Mouse (Mus musculus): Measurements from ENCODE around the gene Usp50.

Gene Usp50

DNA sequence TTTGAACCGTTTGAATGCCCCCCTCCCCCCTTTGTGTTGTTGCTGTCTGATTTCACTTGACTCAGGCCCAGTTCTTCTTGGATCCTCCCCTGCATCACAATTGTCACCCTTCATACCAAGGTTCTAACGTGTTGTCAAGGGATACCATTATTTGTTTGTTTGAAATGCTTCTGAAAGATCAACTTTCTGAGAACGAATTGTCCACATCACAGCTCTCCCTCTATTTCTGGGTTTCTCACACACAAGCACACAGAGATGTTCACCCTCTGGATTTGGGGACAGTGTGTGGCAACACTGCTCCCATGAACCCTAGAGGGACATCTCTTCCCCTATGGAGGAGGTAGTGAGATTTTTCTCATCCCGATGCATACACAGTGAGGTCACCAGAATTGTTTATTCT, at the start of gene Usp50:
Gene Usp50 (minus strand): TSS at position 101 of the 400 bp plus-strand sequence.
- no peak for DNase-seq (ENCODE audit: low read depth, low spot score)

DNA sequence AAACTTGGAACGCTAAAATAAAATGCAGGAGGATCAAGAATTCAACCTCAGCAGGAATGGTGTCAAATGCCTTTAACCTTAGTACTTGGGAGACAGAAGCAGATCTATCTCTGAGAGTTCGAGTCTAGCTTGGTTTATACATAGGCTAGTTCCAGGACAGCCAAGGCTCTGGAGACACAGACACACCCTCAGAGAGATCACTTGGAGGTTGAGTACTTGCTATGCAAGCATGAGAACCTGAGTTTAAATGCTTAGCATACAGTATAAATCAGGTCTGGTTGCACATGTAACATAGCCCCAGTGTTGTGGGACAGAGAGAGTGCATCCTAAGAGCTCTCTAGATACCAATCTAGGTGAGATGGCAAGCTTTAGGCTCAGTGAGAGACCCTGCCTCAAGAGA, 34.1 kb upstream of the Usp50 start:
- no peak for DNase-seq (ENCODE audit: low read depth, low spot score)

GRCm38 (mm10) chr2:126816644-126817347, 33.5 kb upstream of the Usp50 start:
- no peak for DNase-seq (ENCODE audit: low read depth, low spot score)

DNA sequence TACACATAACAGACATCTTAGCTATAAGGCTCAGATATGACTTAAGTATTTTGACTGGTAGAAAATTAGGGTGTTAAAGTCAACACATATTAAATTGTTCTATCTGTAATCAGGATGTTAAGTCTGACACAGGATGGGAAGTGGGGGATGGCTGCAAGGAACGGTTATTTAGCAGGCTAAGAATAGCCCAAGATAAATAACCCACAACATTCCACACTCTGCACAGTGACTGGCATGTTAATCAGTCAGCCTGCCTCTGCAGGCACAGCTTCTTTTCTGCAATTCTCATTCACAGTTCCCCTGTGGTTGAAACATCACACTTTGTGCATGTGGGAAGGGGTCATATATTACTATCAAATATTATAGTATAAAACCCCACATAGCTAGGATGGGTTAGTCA, 32.6 kb upstream of the Usp50 start:
- peak; percentile 20 for DNase-seq (ENCODE audit: low read depth, low spot score)

DNA sequence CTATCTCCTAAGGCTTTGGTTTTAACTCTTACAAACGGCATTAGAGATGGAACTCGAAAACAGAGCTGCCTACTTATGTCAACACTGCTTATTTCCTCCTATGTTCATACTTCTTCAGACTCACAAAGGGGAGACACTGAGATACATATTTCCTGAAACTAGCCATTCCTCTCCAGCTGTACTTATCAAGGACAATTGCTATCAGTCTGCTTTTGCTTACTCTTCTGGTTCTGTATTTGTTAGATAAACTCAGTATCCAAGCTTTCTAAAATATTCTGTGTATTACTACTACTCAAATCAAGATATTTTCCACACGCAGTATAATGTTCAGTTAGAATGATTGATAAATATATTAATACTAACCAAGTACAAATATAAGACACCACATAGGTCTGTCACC, 18.7 kb upstream of the Usp50 start:
- DNase-seq (ENCODE audit: low read depth, low spot score) = no peak

GRCm38 (mm10) chr2:126798455-126798854, 15.2 kb upstream of the Usp50 start:
- no peak for DNase-seq (ENCODE audit: low read depth, low spot score)

DNA sequence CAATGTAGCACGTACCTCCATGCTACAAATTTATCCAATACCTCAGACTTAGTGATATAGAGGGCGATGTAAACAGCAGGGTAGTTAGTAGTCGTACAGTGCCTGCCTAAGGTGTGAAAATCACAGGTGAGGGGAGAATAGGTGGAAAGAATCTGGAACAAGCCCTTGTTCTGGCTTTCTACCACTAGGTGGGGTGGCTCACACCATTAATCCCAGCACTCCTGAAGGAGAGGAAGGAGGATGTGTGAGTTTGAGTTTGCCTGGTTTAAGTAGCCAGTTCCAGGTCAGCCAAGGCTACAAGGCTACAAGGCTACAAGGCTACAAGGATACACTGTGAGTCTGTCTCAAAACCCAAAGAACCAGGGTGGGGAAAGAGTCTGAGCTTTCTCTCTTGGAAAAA, 12.4 kb upstream of the Usp50 start:
- peak; percentile 35 for DNase-seq (ENCODE audit: low read depth, low spot score)

DNA sequence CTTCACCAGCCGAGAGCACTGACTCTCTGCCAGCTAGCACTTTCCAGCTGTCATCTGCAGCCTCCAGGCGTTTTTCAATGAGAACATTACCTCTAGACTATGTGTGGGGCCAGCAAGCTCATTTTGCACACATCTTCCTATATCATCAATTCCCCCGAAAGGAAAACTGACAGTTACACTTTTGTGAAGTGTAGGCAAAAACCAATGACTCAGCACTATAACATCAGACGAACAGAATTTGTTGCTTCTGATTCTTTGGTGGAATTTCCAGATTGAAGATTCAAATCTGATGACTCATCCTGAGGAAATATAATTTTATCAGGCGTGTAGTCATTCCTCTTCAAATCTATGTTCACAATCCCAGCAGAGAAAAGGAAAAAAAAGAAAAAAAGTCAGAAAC, 9.3 kb upstream of the Usp50 start:
- DNase-seq (ENCODE audit: low read depth, low spot score) = peak; percentile 56

DNA sequence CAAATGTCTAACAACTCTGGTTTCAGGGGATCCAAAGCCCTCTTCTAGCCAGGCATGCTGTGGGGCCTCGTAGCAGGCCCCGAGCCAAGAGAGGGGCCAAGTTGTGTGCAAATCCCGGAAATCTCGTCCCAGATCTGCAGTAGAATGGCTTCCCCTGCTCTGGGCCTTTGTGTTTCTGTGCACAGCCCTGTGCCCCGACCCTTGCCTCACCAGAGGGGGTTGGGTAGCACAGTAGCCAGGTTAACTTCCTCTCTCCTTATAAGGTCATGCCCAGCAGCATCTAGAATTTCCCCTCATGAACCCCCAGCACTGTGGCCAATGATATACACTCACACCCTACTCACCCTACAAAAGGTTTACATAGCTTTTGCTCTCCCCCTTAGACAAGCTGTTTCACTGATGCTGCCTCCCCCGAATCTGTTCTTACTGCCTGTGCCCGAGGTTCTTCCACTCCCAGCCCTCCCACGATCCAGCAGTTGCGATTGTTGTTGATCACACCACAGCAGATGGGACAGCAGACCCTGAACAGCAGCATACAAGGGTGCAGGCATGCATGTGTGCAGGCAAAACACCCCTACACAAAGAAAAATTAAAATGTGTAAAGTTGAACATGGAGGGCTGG, 4.6 kb upstream of the Usp50 start:
- peak; percentile 84 for DNase-seq (ENCODE audit: low read depth, low spot score)

DNA sequence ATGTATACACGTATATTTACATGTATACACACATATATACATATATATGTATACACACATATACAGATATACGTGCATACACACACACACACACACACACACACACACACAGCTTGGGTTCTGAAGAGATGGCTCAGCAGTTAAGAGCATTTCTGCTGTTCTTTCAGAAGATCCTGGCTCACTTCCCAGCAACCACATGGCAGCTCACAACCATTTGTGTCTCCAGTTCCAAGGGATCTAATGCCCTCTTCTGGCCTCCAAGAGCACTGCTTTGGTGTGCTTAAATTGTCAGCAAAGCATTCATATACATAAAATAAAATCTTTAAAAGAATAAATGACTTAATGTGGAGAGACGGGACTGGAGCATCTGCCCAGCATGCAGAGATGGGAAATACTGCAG, 837 bp downstream of the Usp50 start:
- DNase-seq (ENCODE audit: low read depth, low spot score) = peak; percentile 95

- DNase-seq (ENCODE audit: low read depth, low spot score) = no peak
Measured at GRCm38 (mm10) chr2:126781478-126781877, 1.8 kb downstream of the Usp50 start.

- DNase-seq (ENCODE audit: low read depth, low spot score) = no peak
Measured at GRCm38 (mm10) chr2:126780286-126780685, 3.0 kb downstream of the Usp50 start.

DNA sequence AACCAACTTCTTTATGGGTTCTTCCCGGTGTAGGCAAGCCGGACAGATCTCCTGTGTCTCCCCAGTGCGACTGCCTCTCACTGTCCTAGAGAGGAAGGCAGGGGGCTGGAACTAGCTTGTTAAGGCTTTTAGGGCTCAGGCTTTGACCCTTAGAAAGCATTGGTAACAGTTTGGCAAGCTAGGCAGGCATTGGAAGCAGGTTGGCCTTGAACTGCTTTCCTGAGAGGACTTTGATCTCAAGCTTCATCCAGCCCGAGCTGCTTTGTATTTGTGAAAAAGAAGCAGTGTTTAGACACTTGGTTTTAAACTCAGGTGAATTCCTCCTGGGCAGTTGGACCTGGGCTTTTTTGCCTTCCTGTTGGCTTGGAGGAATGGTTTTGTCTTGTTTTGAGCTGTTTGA, 4.5 kb downstream of the Usp50 start:
- DNase-seq (ENCODE audit: low read depth, low spot score) = no peak

DNA sequence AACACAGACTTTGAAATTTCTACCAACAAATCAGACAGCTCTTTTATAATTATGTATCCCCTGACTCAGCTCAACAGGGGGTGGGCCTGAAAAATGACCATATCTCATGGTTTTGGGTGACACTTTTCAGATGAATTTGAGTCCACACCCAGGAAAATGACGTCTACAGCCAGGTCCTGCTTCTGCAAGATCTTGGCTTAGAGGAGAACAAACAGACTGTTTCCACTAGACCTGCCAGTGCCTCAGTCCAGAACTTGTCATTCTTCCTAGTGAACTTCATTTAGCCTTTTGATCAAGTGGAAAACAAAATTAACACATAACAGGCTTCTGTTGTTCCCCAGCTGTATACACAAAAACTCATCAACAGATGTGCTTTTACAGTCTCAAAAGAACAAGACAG, 6.9 kb downstream of the Usp50 start:
- DNase-seq (ENCODE audit: low read depth, low spot score) = no peak

DNA sequence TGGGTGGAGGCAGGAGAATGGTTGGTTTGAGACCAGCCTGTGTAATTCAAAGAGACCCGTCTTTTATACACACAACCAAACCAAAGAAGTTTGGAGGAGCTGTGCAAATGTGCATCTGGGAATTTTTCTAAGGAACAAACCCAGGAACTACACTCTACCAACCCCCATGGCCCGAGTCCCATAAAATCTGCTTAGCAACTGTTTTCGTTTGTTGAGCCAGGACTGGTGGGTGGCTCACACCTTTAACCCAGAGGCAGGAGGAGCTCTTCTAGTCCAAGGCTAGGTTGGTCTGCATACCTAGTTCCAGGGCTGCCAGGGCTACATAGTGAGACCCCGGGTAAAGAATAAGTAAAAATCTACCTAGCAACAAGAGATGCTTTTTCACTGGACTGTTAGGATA, 7.3 kb downstream of the Usp50 start:
- DNase-seq (ENCODE audit: low read depth, low spot score) = no peak

GRCm38 (mm10) chr2:126772217-126772616, 11.1 kb downstream of the Usp50 start:
- no peak for DNase-seq (ENCODE audit: low read depth, low spot score)

DNA sequence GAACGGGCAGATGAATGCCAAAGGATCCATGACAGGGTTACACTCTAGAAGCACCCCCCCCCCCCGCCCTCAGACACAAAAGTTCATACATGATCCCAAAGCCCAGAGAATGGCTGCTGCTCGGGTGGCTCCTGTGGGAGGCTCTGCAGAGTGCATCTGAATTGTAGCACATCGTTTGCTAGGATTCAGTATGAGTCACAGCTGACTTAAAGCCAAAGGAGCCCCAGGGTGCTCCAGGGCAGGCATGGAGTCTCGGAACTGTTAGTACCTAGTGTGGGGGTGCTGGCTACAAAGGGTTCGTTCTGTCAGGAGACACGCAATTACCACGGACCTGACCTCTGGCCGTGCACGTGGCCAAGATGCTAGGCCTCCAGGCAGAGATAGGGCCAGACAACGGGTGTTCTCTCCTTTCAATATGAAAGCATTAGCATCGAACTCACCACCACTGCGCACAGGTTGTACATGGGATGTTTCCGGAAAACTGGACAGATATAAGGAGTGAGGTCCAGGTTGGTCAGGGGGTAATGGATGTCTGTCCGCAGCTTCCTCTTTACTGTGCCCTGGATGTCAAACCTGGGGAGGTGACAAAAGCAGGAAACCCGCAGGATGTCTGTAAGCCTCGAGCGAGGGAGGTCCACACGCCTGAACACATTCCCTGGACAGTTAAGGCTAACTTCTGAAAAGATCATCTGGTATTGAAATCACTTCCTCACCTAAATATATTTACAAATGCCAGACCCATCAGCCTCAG, 13.7 kb downstream of the Usp50 start:
- peak; percentile 60 for DNase-seq (ENCODE audit: low read depth, low spot score)

- no peak for DNase-seq (ENCODE audit: low read depth, low spot score)
Measured at GRCm38 (mm10) chr2:126768194-126768593, 15.1 kb downstream of the Usp50 start.

DNA sequence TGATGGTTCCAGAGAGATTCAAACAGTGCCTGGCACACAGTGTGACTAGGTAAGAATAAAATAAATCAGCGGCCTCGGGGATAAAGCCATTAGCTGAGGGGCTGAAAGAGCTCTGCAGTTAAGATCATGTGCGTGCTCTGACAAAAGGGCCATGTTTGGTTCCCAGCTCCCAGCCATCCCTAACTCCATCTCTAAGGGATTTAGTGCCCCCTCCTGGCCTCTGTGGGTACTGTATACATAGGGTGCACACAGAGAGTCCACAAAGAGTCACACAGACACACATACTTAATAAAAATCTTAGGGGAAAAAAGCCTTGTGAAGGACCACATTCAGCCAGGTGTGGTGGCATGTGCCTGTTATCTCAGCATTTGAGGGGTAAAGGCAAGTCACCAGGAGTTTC, 15.7 kb downstream of the Usp50 start:
- DNase-seq (ENCODE audit: low read depth, low spot score) = no peak

GRCm38 (mm10) chr2:126765867-126766582, 17.2 kb downstream of the Usp50 start:
- peak; percentile 75 for DNase-seq (ENCODE audit: low read depth, low spot score)

GRCm38 (mm10) chr2:126759351-126759750, 23.9 kb downstream of the Usp50 start:
- peak; percentile 34 for DNase-seq (ENCODE audit: low read depth, low spot score)

DNA sequence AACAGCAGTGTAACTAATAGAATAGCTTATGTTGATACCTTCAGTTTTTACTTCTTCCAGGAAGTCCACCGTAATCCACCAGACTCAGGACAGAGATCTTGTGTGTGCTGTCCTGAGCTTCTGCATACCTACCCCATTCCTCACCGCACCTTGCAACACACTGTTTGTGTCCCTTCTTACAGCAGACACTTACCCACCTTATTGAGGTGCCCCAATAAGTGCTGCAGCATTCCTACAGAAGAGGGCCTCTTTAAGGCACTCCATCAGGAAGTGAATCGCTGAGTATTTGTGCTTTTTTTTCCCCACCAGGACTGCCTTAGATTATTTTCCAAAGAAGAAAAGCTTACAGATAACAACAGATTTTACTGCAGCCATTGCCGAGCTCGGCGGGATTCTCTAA, 27.6 kb downstream of the Usp50 start:
- no peak for DNase-seq (ENCODE audit: low read depth, low spot score)

Data from brain, adult 2 months (tissue).